Mouse (Mus musculus): ENCODE measurements at regions not wholly inside any gene's neighbourhood (a gene's known extent, or its start where the extent isn't known, plus 50 kb on each side); places are given as distances from the start of the nearest gene placed in this dataset.
"Not testable (repeated sequence)": the region's sequence is repeated elsewhere in the genome, so short reads cannot be mapped to it uniquely, and the experiment has no call there.

GRCm38 (mm10) chr2:168424277-168425099 lies 143.0 kb upstream of the Kcng1 start:
- DNase-seq (ENCODE audit: extremely low spot score) = no peak

- peak; percentile 39 for DNase-seq (ENCODE audit: extremely low spot score)
These were observed 142.0 kb upstream of the Kcng1 start for GRCm38 (mm10) chr2:168423551-168423950.

- peak; percentile 15 for DNase-seq (ENCODE audit: extremely low spot score)
These were observed 133.6 kb upstream of the Kcng1 start for GRCm38 (mm10) chr2:168415140-168415539.

GRCm38 (mm10) chr2:168414110-168414872 lies 132.8 kb upstream of the Kcng1 start:
- no peak for DNase-seq (ENCODE audit: extremely low spot score)

- DNase-seq (ENCODE audit: extremely low spot score) = no peak
These were observed 131.3 kb upstream of the Kcng1 start for GRCm38 (mm10) chr2:168412853-168413252.

GRCm38 (mm10) chr2:168402782-168403513 lies 121.4 kb upstream of the Kcng1 start:
- no peak for DNase-seq (ENCODE audit: extremely low spot score)

- no peak for DNase-seq (ENCODE audit: extremely low spot score)
These were observed 117.7 kb upstream of the Kcng1 start for GRCm38 (mm10) chr2:168399088-168399709.

GRCm38 (mm10) chr2:168396316-168396715 lies 114.8 kb upstream of the Kcng1 start:
- no peak for DNase-seq (ENCODE audit: extremely low spot score)

GRCm38 (mm10) chr2:168393341-168393740 lies 111.8 kb upstream of the Kcng1 start:
- DNase-seq (ENCODE audit: extremely low spot score) = no peak

- not testable (repeated sequence) for DNase-seq (ENCODE audit: extremely low spot score)
These were observed 110.6 kb upstream of the Kcng1 start for GRCm38 (mm10) chr2:168392171-168392570.

- DNase-seq (ENCODE audit: extremely low spot score) = no peak
These were observed 99.1 kb upstream of the Kcng1 start for GRCm38 (mm10) chr2:168380606-168381005.

GRCm38 (mm10) chr2:168372356-168372755 lies 90.8 kb upstream of the Kcng1 start:
- no peak for DNase-seq (ENCODE audit: extremely low spot score)

- DNase-seq (ENCODE audit: extremely low spot score) = no peak
These were observed 89.7 kb upstream of the Kcng1 start for GRCm38 (mm10) chr2:168371245-168371644.

- no peak for DNase-seq (ENCODE audit: extremely low spot score)
These were observed 77.7 kb upstream of the Kcng1 start for GRCm38 (mm10) chr2:168359200-168359599.

- DNase-seq (ENCODE audit: extremely low spot score) = no peak
These were observed 77.0 kb upstream of the Kcng1 start for GRCm38 (mm10) chr2:168358551-168358950.

GRCm38 (mm10) chr2:168357815-168358214 lies 76.3 kb upstream of the Kcng1 start:
- DNase-seq (ENCODE audit: extremely low spot score) = no peak

GRCm38 (mm10) chr2:168354397-168354796 lies 72.9 kb upstream of the Kcng1 start:
- DNase-seq (ENCODE audit: extremely low spot score) = no peak

- no peak for DNase-seq (ENCODE audit: extremely low spot score)
These were observed 71.1 kb upstream of the Kcng1 start for GRCm38 (mm10) chr2:168352626-168353025.

GRCm38 (mm10) chr2:168352194-168352593 lies 70.7 kb upstream of the Kcng1 start:
- DNase-seq (ENCODE audit: extremely low spot score) = no peak

GRCm38 (mm10) chr2:168345384-168345783 lies 63.8 kb upstream of the Kcng1 start:
- DNase-seq (ENCODE audit: extremely low spot score) = no peak

GRCm38 (mm10) chr2:168343705-168344104 lies 62.2 kb upstream of the Kcng1 start:
- no peak for DNase-seq (ENCODE audit: extremely low spot score)

GRCm38 (mm10) chr2:168338819-168339218 lies 57.3 kb upstream of the Kcng1 start:
- DNase-seq (ENCODE audit: extremely low spot score) = no peak

All from embryo, embryonic 9.5 days (tissue).